Mouse (Mus musculus) urinary bladder, postnatal 36 days (tissue): ENCODE measurements around the gene Olfr981.
"Not testable (repeated sequence)": the region's sequence is repeated elsewhere in the genome, so short reads cannot be mapped to it uniquely, and the experiment has no call there.

ENCODE experiments used
- DNase-seq, 2 experiments: peaks; one replicate each; pipeline ENCODE4 v3.0.0; 2022; ENCODE audit warnings: low spot score in 2 of 2, mixed read lengths in 1 of 2

Olfr981 gene

DNA sequence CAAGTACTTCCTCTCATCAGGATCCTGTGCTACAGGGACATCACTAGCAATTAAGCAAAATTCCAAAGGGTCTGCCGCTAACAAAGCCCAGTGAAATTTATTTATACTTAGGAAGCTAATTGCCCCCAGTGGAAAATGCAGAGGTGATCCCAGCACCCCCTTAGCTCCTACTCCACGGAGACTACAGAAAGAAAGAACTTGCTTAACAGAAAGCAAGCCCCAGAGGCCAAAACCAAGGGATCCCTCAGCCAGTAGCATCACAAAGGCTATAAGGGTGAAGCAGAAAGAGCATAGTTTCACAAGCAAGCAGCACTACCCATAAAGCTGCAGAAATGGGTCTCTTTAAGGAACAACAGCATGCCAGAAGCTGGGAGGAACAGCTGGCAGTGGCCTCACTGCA, at the start of gene Olfr981:
Olfr981 (plus strand) TSS at position 301 of the 400 bp plus-strand sequence.
- DNase-seq, result no peak

DNA sequence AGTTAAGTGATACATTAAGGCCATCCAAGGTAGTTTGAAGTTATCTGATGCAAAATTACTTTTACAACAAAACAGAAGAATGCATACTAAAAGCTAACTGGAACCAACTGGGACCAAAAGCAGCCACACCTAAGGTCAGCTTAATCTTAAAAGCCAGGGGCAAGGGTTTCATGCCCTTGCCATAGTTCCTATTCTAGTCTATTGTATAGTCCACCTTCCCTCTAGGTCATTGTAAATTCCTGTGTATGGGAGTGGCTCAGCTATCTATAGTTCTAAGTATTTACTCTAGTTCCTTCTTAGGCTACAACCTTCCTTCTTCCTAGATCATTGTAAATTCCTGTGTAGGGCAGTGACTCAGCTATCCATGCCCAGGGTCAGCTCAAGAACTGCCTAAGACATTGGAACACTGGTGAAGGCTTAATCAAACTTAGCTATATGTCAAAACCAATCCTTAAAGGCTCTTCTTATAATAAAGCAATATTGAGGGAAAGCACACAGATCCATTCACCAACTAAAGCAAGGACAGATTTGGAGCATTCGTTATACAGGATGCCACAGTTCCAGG, 44.6 kb upstream of the Olfr981 start:
- not testable (repeated sequence) for DNase-seq

DNA sequence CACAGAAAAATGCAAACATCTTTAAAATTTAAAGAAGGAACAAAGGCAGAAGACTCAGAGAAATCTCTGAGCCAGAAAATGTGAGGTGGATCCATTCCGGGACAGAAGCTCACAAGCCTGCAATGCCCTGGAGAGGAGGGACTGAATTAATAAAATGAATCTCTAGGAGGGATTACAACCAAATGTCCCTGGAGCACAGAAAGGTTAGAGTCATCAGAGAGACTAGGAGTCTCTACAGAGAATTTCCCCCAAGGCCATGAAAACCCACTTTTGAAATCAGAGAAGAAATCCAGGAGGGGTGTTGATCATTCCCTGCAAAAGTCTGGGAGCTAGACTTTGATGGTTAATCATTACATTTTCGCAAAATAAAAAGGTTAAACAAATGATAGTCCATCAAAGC, 29.5 kb upstream of the Olfr981 start, which contains the start of gene Olfr978:
Olfr978 (plus strand) TSS at position 301 of the 400 bp plus-strand sequence.
- no peak for DNase-seq

DNA sequence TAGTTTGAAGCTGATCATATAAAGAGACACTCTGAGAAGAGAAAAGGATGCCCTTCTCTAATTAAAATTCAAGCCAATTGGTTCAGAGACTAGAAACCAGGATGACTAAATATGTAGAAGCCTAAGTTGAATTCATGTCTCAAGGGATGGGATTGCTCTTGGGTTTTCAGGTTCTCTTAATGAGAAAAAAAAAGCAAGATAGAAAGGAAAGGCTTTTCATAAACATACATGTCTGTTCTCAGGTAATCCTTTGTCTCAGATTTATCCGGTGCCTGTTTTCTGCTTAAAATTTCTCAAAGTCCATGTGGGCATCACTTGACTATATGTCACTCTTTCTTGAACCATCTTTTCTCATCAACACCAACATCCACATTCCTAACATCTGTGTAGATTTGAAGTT, 17.9 kb upstream of the Olfr981 start, which contains the start of gene Olfr979:
Olfr979 (minus strand) TSS at position 101 of the 400 bp plus-strand sequence.
- DNase-seq, result no peak

DNA sequence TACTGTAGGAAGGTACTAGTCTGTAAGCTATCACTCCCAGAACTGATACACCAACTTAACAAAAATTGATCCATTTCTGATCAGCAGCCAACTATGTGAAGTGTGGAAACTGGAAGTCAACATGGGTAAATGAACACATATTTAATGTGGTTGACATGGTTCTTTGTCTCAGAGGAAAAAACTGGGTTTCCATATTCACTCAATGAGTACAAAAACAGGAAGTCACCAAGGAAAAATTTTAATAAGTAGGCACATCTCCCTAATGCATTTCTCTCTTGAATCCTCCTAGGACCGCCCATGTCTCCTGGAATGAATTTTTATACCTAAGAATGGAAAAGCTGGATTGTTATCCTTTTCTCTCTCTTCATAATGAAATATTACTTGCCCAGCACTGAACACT, 11.8 kb upstream of the Olfr981 start, which contains the start of gene Olfr980:
Olfr980 (minus strand) TSS at position 101 of the 400 bp plus-strand sequence.
- DNase-seq, result no peak

DNA sequence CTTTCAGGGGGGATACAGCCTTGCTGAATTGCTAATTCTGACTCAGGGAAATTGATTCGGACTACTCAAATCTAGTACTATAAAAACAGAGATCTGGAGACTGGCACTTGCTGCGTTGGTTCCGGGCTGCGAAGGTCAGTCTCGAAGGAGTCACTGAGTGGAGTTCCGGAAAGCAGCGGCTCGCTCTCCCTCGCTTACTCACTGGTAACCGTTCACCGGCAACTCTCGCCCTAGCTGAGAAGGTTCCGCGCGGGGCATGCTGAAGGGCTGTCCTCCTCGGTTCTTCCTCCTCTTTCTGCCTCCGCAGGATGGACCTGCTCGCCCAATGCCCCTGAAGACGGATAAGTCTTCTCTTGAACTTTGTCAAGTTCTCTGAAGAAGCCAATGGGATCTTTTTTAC, 28.9 kb downstream of the Olfr981 start:
- no peak for DNase-seq

DNA sequence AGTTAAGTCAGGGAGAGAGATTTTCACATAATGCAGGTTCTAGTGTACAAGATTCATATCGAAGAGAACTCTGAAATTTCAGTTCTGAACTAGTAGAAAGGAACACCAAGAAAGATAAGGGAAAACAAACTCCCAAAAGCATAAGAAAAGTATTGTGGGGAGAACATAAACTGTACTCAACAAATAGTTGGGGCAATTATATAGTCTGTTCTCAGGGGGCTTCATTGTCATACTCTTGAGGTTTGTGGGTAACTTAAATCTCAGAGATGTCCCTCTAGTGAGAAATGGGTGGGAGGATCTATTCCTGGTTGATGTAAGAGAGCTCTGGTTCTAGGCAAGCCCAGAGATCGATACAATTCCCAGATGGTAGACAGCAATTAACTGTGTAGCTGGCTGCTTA, 52.3 kb downstream of the Olfr981 start, which contains the start of gene Olfr982:
Olfr982 (plus strand) TSS at position 301 of the 400 bp plus-strand sequence.
- no peak for DNase-seq
